Mouse (Mus musculus) heart, adult 2 months (tissue): ENCODE results near the gene Syngap1.

Source experiments
- CTCF ChIP-seq: fragments of 200-600 bp; IDR thresholded peaks from 2 replicates; pipeline ENCODE4 v1.8.1; 2022; ENCODE audit warnings: antibody characterized with exemption, mild to moderate bottlenecking, moderate library complexity
- EP300 ChIP-seq: fragments of 200-500 bp; IDR thresholded peaks from 2 replicates; pipeline ENCODE4 v1.6.1; 2011; ENCODE audit warnings: low read depth, low read length, control low read depth; ENCODE audit not compliant: insufficient read depth
- POLR2A ChIP-seq: fragments of 200-500 bp; IDR thresholded peaks from 2 replicates; pipeline ENCODE4 v1.6.1; 2011; ENCODE audit warnings: mild to moderate bottlenecking, low read depth, low read length, control low read depth; ENCODE audit not compliant: insufficient read depth

DNA sequence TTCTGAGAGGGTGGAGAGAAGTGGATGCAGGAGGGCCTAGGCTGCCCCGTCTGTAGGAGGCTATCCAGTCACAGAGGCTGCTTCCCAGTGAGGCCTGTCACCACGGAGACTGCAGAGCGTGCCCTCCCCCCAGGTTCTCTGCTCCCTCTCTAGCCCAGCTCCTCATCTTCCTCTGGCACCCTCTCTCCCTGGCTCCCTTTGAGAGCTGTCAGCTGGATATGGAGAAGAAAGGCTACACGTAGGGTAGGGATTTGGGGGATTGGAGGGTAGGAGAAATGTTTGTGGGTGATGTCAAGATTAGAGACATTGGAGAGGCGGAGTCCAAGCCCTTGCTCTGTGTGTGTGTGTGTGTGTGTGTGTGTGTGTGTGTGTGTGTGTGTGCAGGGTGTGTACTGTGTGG, 8.8 kb downstream of the Syngap1 start:
- no peak for TF ChIP-seq CTCF
- no peak for TF ChIP-seq POLR2A
- no peak for TF ChIP-seq EP300
